Mouse (Mus musculus) cerebellum, adult 2 months (tissue): ENCODE measurements around the gene Csnk2b.

ENCODE experiments used
- CTCF ChIP-seq: fragments of 200-500 bp; IDR thresholded peaks from 2 replicates; pipeline ENCODE4 v1.5.1; 2011; ENCODE audit warnings: low read depth, mild to moderate bottlenecking, control low read depth, low read length, moderate library complexity, borderline replicate concordance; ENCODE audit not compliant: insufficient read depth
- POLR2A ChIP-seq: fragments of 200-500 bp; IDR thresholded peaks from 2 replicates; pipeline ENCODE4 v1.6.1; 2011; ENCODE audit warnings: low read length, control low read depth, borderline replicate concordance; ENCODE audit not compliant: insufficient read depth

- no peak for TF ChIP-seq CTCF
- no peak for TF ChIP-seq POLR2A
These were observed 26.2 kb upstream of the Csnk2b start for GRCm38 (mm10) chr17:35147922-35148639.
